Mouse (Mus musculus) MEL (cell line): Measurements from ENCODE around the gene Ifrd1. TPM values are rescaled to one million over a fixed set of nuclear protein-coding genes. Genes with fewer than 3 reads are reported as not detected.

Experiments used
- DNase-seq: peaks from one replicate; pipeline ENCODE4 v3.0.0; 2011; ENCODE audit warnings: low read depth, low spot score
- H3K27ac ChIP-seq: 2 replicates; pipeline ENCODE4 v1.5.1; 2012; ENCODE audit warnings: low read depth, mild to moderate bottlenecking, control low read depth, low read length, moderate library complexity; ENCODE audit not compliant: control insufficient read depth
- H3K27me3 ChIP-seq, 2 experiments: fragments of 150-350 bp in 1 of 2; sonication (generic) in 1 of 2; 2 replicates each; pipeline ENCODE4 v1.6.1; 2012; ENCODE audit warnings: low read length in 2 of 2, mild to moderate bottlenecking in 2 of 2, improper control_type of control experiment in 1 of 2, moderate library complexity in 1 of 2; ENCODE audit not compliant: insufficient read depth in 2 of 2, control insufficient read depth in 1 of 2
- H3K36me3 ChIP-seq, 2 experiments: 2 replicates each; pipeline ENCODE4 v1.6.1; 2012 to 2014; ENCODE audit warnings: low read length in 2 of 2, improper control_type of control experiment in 1 of 2, inconsistent platforms in 1 of 2, mild to moderate bottlenecking in 1 of 2; ENCODE audit not compliant: insufficient read depth in 2 of 2, control insufficient read depth in 1 of 2
- H3K4me1 ChIP-seq, 2 experiments: fragments of 150-350 bp in 1 of 2; sonication (generic) in 1 of 2; 2 replicates each; pipeline ENCODE4 v1.6.1; 2012; ENCODE audit warnings: low read length in 2 of 2, improper control_type of control experiment in 1 of 2, mild to moderate bottlenecking in 1 of 2; ENCODE audit not compliant: insufficient read depth in 2 of 2, control insufficient read depth in 1 of 2
- H3K4me3 ChIP-seq, 2 experiments: fragments of 150-350 bp in 1 of 2; sonication (generic) in 1 of 2; 2 replicates each; pipeline ENCODE4 v1.5.1; 2012; ENCODE audit warnings: low read depth in 2 of 2, low read length in 2 of 2, mild to moderate bottlenecking in 2 of 2, moderate library complexity in 2 of 2, control low read depth in 1 of 2, improper control_type of control experiment in 1 of 2; ENCODE audit not compliant: control insufficient read depth in 1 of 2, insufficient read depth in 1 of 2
- H3K79me2 ChIP-seq: 2 replicates; pipeline ENCODE4 v1.6.1; 2012; ENCODE audit warnings: mild to moderate bottlenecking, low read length, moderate library complexity; ENCODE audit not compliant: control insufficient read depth, poor library complexity, insufficient read depth
- H3K9ac ChIP-seq: 2 replicates; pipeline ENCODE4 v1.6.1; 2012; ENCODE audit warnings: low read depth, mild to moderate bottlenecking, control low read depth, low read length, moderate library complexity; ENCODE audit not compliant: control insufficient read depth, poor library complexity, severe bottlenecking
- H3K9me3 ChIP-seq: fragments of 150-350 bp; sonication (generic); replicated peaks from 2 replicates; pipeline ENCODE4 v1.6.1; 2012; ENCODE audit warnings: mild to moderate bottlenecking, low read length, improper control_type of control experiment, moderate library complexity; ENCODE audit not compliant: insufficient read depth
- CTCF ChIP-seq, 3 experiments: IDR thresholded peaks in 2 of 3; conservative IDR thresholded peaks in 1 of 3; 2 replicates each; pipeline ENCODE4 v1.5.1; 2011 to 2012; ENCODE audit warnings: low read length in 3 of 3, low read depth in 2 of 3, mild to moderate bottlenecking in 2 of 3, improper control_type of control experiment in 1 of 3, inconsistent platforms in 1 of 3, mixed read lengths in 1 of 3, moderate library complexity in 1 of 3; ENCODE audit not compliant: control insufficient read depth in 1 of 3, insufficient read depth in 1 of 3, poor library complexity in 1 of 3, severe bottlenecking in 1 of 3
- EP300 ChIP-seq, 2 experiments: IDR thresholded peaks; 2 replicates each; pipeline ENCODE4 v1.6.1; 2011; ENCODE audit warnings: improper control_type of control experiment in 2 of 2, low read length in 2 of 2, low read depth in 1 of 2, mild to moderate bottlenecking in 1 of 2
- ETS1 ChIP-seq: IDR thresholded peaks from 2 replicates; pipeline ENCODE4 v1.6.1; 2012; ENCODE audit warnings: low read depth, mild to moderate bottlenecking, inconsistent platforms, low read length, improper control_type of control experiment, moderate library complexity
- JUND ChIP-seq: IDR thresholded peaks from 2 replicates; pipeline ENCODE4 v1.6.1; 2011; ENCODE audit warnings: low read depth, mild to moderate bottlenecking, improper control_type of control experiment, low read length
- MAX ChIP-seq: IDR thresholded peaks from 2 replicates; pipeline ENCODE4 v1.6.1; 2011; ENCODE audit warnings: low read length, improper control_type of control experiment
- MXI1 ChIP-seq: IDR thresholded peaks from 2 replicates; pipeline ENCODE4 v1.6.1; 2011; ENCODE audit warnings: mild to moderate bottlenecking, low read depth, low read length, improper control_type of control experiment
- POLR2A ChIP-seq, 2 experiments: IDR thresholded peaks; 2 replicates each; pipeline ENCODE4 v1.6.1; 2011 to 2012; ENCODE audit warnings: low read length in 2 of 2, mild to moderate bottlenecking in 2 of 2, control low read depth in 1 of 2, improper control_type of control experiment in 1 of 2, low read depth in 1 of 2, moderate library complexity in 1 of 2; ENCODE audit not compliant: control insufficient read depth in 1 of 2, insufficient read depth in 1 of 2, poor library complexity in 1 of 2
- POLR2AphosphoS2 ChIP-seq: IDR thresholded peaks from 2 replicates; pipeline ENCODE4 v1.6.1; 2011; ENCODE audit warnings: low read length, improper control_type of control experiment
- RCOR1 ChIP-seq: IDR thresholded peaks from 2 replicates; pipeline ENCODE4 v1.6.1; 2012; ENCODE audit warnings: low read depth, mild to moderate bottlenecking, inconsistent platforms, low read length, improper control_type of control experiment
- SIN3A ChIP-seq: IDR thresholded peaks from 2 replicates; pipeline ENCODE4 v1.6.1; 2012; ENCODE audit warnings: low read length, improper control_type of control experiment, inconsistent platforms
- TCF12 ChIP-seq: IDR thresholded peaks from 2 replicates; pipeline ENCODE4 v1.6.1; 2014; ENCODE audit warnings: low read depth, mild to moderate bottlenecking, inconsistent platforms, low read length, improper control_type of control experiment, moderate library complexity
- ZNF384 ChIP-seq: IDR thresholded peaks from 2 replicates; pipeline ENCODE4 v1.6.1; 2012; ENCODE audit warnings: low read depth, mild to moderate bottlenecking, inconsistent platforms, low read length, improper control_type of control experiment
- polyA plus RNA-seq, 2 experiments: library from polyadenylated mRNA; stranded (reverse) in 1 of 2; unstranded in 1 of 2; fragments of >175 nt in 1 of 2; fragments of >200 nt in 1 of 2; gene quantifications; 2 replicates each; pipeline versions ENCODE4 v1.2.1 to v1.2.4; 2012; ENCODE audit warnings: low replicate concordance in 2 of 2, low read depth in 1 of 2; ENCODE audit not compliant: insufficient read length in 2 of 2, insufficient read depth in 1 of 2, missing spikeins in 1 of 2
- total RNA-seq: library from RNA; depleted of rRNA; stranded (reverse); fragments of 300-350 nt; gene quantifications from 2 replicates; pipeline ENCODE4 v1.2.3, GENCODE M21; 2012

The Ifrd1 gene
- total and polyA plus RNA-seq, 3 experiments = 161 to 167 TPM; not detected in 1

DNA sequence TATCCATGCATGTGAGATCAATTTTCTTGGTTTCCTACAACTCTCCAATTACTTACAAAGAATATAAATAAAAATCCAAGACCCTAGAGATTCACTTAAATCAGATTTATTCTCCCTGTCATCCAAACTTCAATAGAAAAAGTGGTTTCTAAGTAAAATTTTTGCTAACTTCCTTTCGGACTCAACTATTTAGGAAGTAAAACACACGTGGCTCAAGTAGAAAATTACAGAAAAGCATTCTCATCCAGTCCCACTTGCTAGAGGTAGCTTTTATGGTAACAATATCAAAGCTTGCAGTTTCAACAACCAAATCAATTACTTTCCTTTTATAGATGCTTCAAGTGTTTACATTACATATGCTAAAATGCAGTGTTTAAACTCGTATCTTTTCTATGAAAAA, 27.4 kb downstream of the Ifrd1 start:
- H3K36me3 ChIP-seq = peaks cover 19 to 21% of the 10 kb centered on the region in 2 experiments
- H3K27ac ChIP-seq = no peak overlapping the region
- peaks cover 0 to 11% of the 10 kb centered on the region in 2 experiments; a peak in 3 of 4 replicates for H3K4me1 ChIP-seq
- H3K9me3 ChIP-seq = no peaks in the 10 kb centered on the region
- peaks cover 46% of the 10 kb centered on the region for H3K79me2 ChIP-seq
- H3K27me3 ChIP-seq = no peaks in the 10 kb centered on the region
- H3K4me3 ChIP-seq = peak overlapping the region; percentile 51 to 55
- H3K9ac ChIP-seq = peak overlapping the region; percentile 92
- DNase-seq = no peak
- peak; percentile 64; the same call in 1 of the 2 replicates for TF ChIP-seq SIN3A
- TF ChIP-seq POLR2A (IDR thresholded peaks at IDR 0.05; ENCODE audit: control insufficient read depth in 1 of 2, insufficient read depth in 1 of 2, low read depth in 1 of 2, low read length in 2 of 2, poor library complexity in 1 of 2) = no peak
- 0 out of 2 replicates have a peak, but pooled peaks have one; percentile 58 for TF ChIP-seq MAX
- TF ChIP-seq ETS1 = no peak
- no peak for TF ChIP-seq JUND
- TF ChIP-seq TCF12 = no peak
- no peak for TF ChIP-seq POLR2AphosphoS2
- TF ChIP-seq MXI1 = peak; percentile 91

DNA sequence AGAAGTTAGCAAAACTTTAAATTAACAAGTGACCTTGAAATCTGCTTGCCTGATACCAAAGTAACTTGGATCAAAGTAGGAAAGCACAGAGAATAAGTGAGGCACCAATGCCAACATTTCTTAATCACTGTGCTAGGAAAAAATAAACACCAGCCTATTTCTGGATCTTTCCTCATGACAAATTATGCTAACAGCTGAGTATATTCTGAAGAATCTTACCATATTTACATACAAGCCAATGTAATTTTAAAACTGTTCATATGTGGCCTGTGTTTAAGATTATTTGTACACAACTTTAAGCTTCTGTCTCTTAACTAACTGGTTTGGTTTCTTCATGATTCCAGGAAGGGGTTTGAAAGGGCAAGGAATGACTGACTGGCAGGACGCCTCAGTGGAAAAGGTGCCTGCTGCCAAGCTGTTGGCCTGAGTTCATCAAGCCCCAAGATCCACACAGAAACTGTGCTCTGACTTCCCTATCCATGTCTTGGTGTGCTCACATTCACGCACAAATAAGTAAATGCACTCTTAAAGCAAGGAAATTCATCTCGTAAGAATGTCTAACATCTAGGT, 28.2 kb downstream of the Ifrd1 start:
- peaks cover 0 to 11% of the 10 kb centered on the region in 2 experiments; a peak in 3 of 4 replicates for H3K4me1 ChIP-seq
- no peaks in the 10 kb centered on the region for H3K27me3 ChIP-seq
- peaks cover 21 to 25% of the 10 kb centered on the region in 2 experiments for H3K36me3 ChIP-seq
- peak overlapping the region; percentile 35 to 51 for H3K4me3 ChIP-seq
- peak; percentile 45 for DNase-seq
- 0 out of 4 replicates have a peak, but pooled peaks of 1 of the 2 experiments have one; percentile 8 for TF ChIP-seq EP300 (IDR thresholded peaks at IDR 0.05; ENCODE audit: low read depth in 1 of 2, low read length in 2 of 2)
- TF ChIP-seq CTCF (IDR thresholded peaks at IDR 0.05 in 2 of 3, conservative IDR thresholded peaks at IDR 0.05 in 1 of 3; ENCODE audit: control insufficient read depth in 1 of 3, insufficient read depth in 1 of 3, low read depth in 2 of 3, low read length in 3 of 3, poor library complexity in 1 of 3, severe bottlenecking in 1 of 3) = no peak
- peaks cover 47% of the 10 kb centered on the region for H3K79me2 ChIP-seq
- H3K9ac ChIP-seq = peak overlapping the region; percentile 92
- H3K27ac ChIP-seq = no peak overlapping the region
- H3K9me3 ChIP-seq = no peaks in the 10 kb centered on the region

DNA sequence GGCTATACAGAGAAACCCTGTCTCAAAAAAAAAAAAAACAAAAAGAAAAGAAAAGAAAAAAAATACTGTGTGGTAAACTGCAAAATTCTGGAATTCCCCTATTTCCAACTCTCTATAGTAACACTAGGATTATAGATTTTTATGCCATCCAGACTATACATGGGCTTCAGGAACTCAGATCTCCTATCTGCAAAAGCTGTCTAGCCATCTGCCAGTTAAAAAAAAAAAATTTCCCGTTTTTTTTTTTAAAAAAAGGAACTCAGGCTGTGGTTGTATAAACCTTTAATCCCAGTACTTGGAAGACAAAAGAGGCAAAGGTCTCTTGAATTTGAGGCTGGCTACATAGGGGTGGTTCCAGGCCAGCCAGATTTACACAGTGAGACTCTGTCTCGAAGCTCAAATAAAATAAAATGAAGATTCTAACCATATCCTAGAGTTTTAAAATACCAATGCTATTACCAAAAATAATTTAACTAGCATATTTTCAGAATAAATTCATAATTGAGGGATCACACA, 29.8 kb downstream of the Ifrd1 start:
- Histone ChIP-seq H3K9ac (no peak overlapping the region), H3K27me3 (no peaks in the 10 kb centered on the region), H3K9me3 (no peaks in the 10 kb centered on the region), H3K27ac (no peak overlapping the region), H3K4me3 (no peak overlapping the region), H3K36me3 (peaks cover 21 to 40% of the 10 kb centered on the region in 2 experiments), H3K79me2 (peaks cover 49% of the 10 kb centered on the region), H3K4me1 (peaks cover 0 to 11% of the 10 kb centered on the region in 2 experiments; a peak in 3 of 4 replicates)
- TF ChIP-seq ZNF384 = peak; percentile 97
- TF ChIP-seq ETS1 = 0 out of 2 replicates have a peak, but pooled peaks have one; percentile 22
- TF ChIP-seq CTCF (IDR thresholded peaks at IDR 0.05 in 2 of 3, conservative IDR thresholded peaks at IDR 0.05 in 1 of 3; ENCODE audit: control insufficient read depth in 1 of 3, insufficient read depth in 1 of 3, low read depth in 2 of 3, low read length in 3 of 3, poor library complexity in 1 of 3, severe bottlenecking in 1 of 3) = no peak
- peak in 1 of 2 experiments; percentile 25; a peak in 1 of 4 replicates for TF ChIP-seq EP300 (IDR thresholded peaks at IDR 0.05; ENCODE audit: low read depth in 1 of 2, low read length in 2 of 2)
- TF ChIP-seq RCOR1 = peak; percentile 62; the same call in 1 of the 2 replicates
- TF ChIP-seq TCF12 = peak; percentile 31; the same call in 1 of the 2 replicates
- no peak for DNase-seq
